Mouse (Mus musculus) spleen, adult 2 months (tissue): ENCODE results near the gene Mical2.

Experiments
- CTCF ChIP-seq: fragments of 200-500 bp; IDR thresholded peaks from 2 replicates; pipeline ENCODE4 v1.5.1; 2011; ENCODE audit warnings: mild to moderate bottlenecking, inconsistent platforms; ENCODE audit not compliant: insufficient read depth, insufficient read length, insufficient replicate concordance; ENCODE audit errors: extremely low read depth
- POLR2A ChIP-seq: fragments of 200-500 bp; IDR thresholded peaks from 2 replicates; pipeline ENCODE4 v1.6.1; 2011; ENCODE audit warnings: low read depth, low read length, inconsistent platforms

DNA sequence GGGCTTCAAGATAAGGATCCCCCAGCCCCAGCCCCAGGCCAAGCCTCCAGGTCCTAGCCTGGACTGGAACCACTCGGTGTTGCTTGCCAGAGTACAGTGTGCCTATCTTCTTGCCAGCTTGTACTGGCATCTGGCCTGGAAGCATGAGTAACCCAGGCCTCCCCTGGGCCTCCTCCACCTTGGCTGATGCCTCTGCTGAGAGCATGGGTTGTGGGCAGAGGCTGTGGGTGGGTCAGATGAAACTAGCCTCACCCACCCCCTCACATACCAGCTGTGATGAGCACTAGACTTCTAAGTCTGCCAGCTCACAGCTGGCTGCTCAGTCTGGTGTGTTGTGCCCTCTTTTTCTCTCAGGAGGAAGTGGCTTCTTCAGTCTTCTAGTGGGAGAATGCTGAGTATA, 90.6 kb downstream of the Mical2 start:
- no peak for TF ChIP-seq POLR2A
- no peak for TF ChIP-seq CTCF
